Mouse (Mus musculus) liver, adult 2 months (tissue): ENCODE data around the gene Defa28. TPM values are rescaled to one million over a fixed set of nuclear protein-coding genes. Genes with fewer than 3 reads are reported as not detected.
"Not testable (repeated sequence)": the region's sequence is repeated elsewhere in the genome, so short reads cannot be mapped to it uniquely, and the experiment has no call there.

ENCODE experiments used
- DNase-seq: peaks from one replicate; pipeline ENCODE4 v3.0.0-alpha.2; 2011; ENCODE audit warnings: low read depth, low spot score; ENCODE audit errors: extremely low read depth
- H3K27ac ChIP-seq: fragments of 200-500 bp; replicated peaks from 2 replicates; pipeline ENCODE4 v1.5.1; 2012; ENCODE audit warnings: low read depth, mild to moderate bottlenecking, control low read depth, inconsistent platforms, low read length; ENCODE audit not compliant: insufficient read depth
- H3K27me3 ChIP-seq: fragments of 200-500 bp; 2 replicates; pipeline ENCODE4 v1.6.1; 2012; ENCODE audit warnings: mild to moderate bottlenecking, moderate library complexity, low read length, inconsistent platforms; ENCODE audit not compliant: control insufficient read depth, insufficient read depth
- H3K36me3 ChIP-seq: fragments of 200-500 bp; 2 replicates; pipeline ENCODE4 v1.6.1; 2012; ENCODE audit warnings: low read length, inconsistent platforms; ENCODE audit not compliant: control insufficient read depth, insufficient read depth
- H3K4me1 ChIP-seq: fragments of 200-500 bp; 2 replicates; pipeline ENCODE4 v1.6.1; 2011; ENCODE audit warnings: low read length; ENCODE audit not compliant: control insufficient read depth, insufficient read depth
- H3K4me3 ChIP-seq: fragments of 200-500 bp; 2 replicates; pipeline ENCODE4 v1.5.1; 2011; ENCODE audit warnings: low read depth, mild to moderate bottlenecking, control low read depth, low read length, moderate library complexity; ENCODE audit not compliant: insufficient read depth
- H3K79me2 ChIP-seq: fragments of 200-500 bp; 2 replicates; pipeline ENCODE4 v1.6.1; 2012; ENCODE audit warnings: inconsistent platforms, mild to moderate bottlenecking, low read length, moderate library complexity; ENCODE audit not compliant: control insufficient read depth, insufficient read depth
- H3K9ac ChIP-seq: fragments of 200-500 bp; 2 replicates; pipeline ENCODE4 v1.6.1; 2012; ENCODE audit warnings: low read depth, mild to moderate bottlenecking, control low read depth, inconsistent platforms, low read length
- WGBS: fragments of 180-500 bp; shearing (Covaris S2); methylation state at CpG from one replicate; pipeline ENCODE4 v1.1.7; 2018; 5-methylcytosine and 5-hydroxymethylcytosine counted together
- polyA plus RNA-seq: library from polyadenylated mRNA; depleted of rRNA; stranded (reverse); fragments of >200 nt; gene quantifications from 2 replicates; pipeline ENCODE4 v1.2.3, GENCODE M21; 2012; rRNA removed
- total RNA-seq: library from RNA; depleted of rRNA; stranded (reverse); fragments of >200 nt; gene quantifications from 2 replicates; pipeline ENCODE4 v1.2.3, GENCODE M21; 2014; rRNA removed

Defa28 gene
- total RNA-seq (not detected in 2 replicates), polyA plus RNA-seq (not detected in 2 replicates)

DNA sequence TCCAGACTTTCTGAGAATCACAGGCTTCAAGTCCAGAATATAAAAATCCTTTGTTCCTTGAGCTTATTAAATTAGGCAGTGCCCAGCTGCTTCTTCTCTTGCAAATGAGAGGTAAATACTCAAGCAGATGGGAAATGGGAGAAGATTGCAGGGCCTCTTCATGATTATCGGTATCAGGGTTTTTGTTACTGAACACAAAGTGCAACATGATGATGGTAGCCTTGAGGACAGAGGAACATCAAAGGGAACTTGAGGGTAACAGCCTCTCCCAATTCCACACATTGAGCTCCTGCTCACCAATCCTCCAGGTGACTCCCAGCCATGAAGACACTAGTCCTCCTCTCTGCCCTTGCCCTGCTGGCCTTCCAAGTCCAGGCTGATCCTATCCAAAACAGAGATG is at the start of gene Defa28:
Gene Defa28, plus strand, starts transcription at position 301 of the 400 bp plus-strand sequence.
- H3K27ac ChIP-seq, H3K9ac ChIP-seq, H3K79me2 ChIP-seq, DNase-seq, H3K4me1 ChIP-seq, H3K4me3 ChIP-seq, H3K36me3 ChIP-seq, H3K27me3 ChIP-seq: not testable (repeated sequence)
- WGBS = no CpG with 5 or more reads among the region's 1 CpGs

DNA sequence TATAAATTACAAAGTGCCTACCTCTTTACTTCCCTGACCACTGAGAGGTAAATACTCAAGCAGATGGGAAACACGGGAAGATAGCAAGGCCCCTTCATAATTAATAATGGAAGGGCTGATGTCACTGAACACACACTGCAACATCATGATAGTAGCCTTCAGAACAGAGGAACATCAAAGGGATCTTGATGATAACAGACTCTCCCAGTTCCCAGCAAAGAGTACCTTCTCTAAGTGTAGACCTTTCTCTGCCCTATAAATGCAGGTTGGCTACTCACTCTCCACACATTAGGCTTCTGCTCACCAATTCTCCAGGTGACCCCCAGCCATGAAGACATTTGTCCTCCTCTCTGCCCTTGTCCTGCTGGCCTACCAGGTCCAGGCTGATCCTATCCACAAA is 17.7 kb upstream of the Defa28 start, which contains the start of gene Defa37:
Gene Defa37, plus strand, starts transcription at position 301 of the 400 bp plus-strand sequence.
- not testable (repeated sequence) for DNase-seq, H3K4me1 ChIP-seq, H3K79me2 ChIP-seq, H3K36me3 ChIP-seq, H3K9ac ChIP-seq, H3K27ac ChIP-seq, H3K4me3 ChIP-seq, H3K27me3 ChIP-seq
- no CpG with 5 or more reads among the region's 1 CpGs for WGBS

DNA sequence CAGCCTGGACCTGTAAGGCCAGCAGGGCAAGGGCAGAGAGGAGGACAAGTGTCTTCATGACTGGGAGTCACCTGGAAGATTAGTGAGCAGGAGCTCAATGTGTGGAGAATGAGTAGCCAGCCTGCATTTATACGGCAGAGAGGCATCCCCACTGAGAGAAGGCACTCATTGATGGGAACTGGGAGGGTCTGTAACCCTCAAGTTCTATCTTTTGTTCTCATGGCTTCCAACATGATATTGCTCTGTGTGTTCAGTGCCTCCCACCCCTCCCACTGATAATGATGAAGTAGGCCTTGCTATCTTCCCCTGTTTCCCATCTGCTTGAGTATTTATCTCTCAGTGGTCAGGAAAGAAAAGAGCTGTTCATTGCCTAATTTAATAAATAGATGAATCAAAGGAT is 11.6 kb downstream of the Defa28 start, which contains the start of gene Gm7861:
Gene Gm7861, minus strand, starts transcription at position 101 of the 400 bp plus-strand sequence.
- not testable (repeated sequence) for H3K4me3 ChIP-seq, H3K79me2 ChIP-seq, DNase-seq, H3K9ac ChIP-seq, H3K36me3 ChIP-seq, H3K27ac ChIP-seq, H3K4me1 ChIP-seq, H3K27me3 ChIP-seq
- WGBS = no CpG with 5 or more reads among the region's 1 CpGs

DNA sequence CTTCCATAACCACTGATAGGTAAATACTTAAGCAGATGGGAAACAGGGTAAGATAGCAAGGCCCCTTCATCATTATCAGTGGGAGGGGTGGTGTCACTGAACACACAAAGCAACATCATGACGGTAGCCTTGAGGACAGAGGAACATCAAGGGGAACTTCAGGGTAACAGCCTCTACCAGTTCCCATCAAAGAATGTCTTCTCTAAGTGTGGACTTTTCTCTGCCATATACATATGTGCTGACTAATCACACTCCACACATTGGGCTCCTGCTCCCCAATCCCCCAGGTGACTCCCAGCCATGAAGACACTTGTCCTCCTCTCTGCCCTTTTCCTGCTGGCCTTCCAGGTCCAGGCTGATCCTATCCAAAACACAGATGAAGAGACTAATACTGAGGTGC is 35.1 kb downstream of the Defa28 start, which contains the start of gene Defa26:
Gene Defa26, plus strand, starts transcription at position 301 of the 400 bp plus-strand sequence.
- H3K27me3 ChIP-seq, H3K4me1 ChIP-seq, H3K36me3 ChIP-seq, H3K27ac ChIP-seq, H3K9ac ChIP-seq, H3K4me3 ChIP-seq, DNase-seq, H3K79me2 ChIP-seq: not testable (repeated sequence)
- WGBS = 90% methylated on average over 1 of the region's 1 CpGs

Other genes with a start within 250 kb of the Defa28 start
- gene Defa2, start 204.5 kb upstream of the Defa28 start, total RNA-seq = not detected in 2 replicates
- gene Defa2, start 204.5 kb upstream of the Defa28 start, polyA plus RNA-seq = not detected in 2 replicates
- gene Defa33, start 191.2 kb upstream of the Defa28 start, total RNA-seq = not detected in 2 replicates
- not detected in 2 replicates for gene Defa33, start 191.2 kb upstream of the Defa28 start, polyA plus RNA-seq
- not detected in 2 replicates for gene Defa36, start 155.6 kb upstream of the Defa28 start, total RNA-seq
- gene Defa36, start 155.6 kb upstream of the Defa28 start, polyA plus RNA-seq = not detected in 2 replicates
- not detected in 2 replicates for gene Gm7849, start 126.4 kb upstream of the Defa28 start, total RNA-seq
- gene Gm7849, start 126.4 kb upstream of the Defa28 start, polyA plus RNA-seq = not detected in 2 replicates
- gene Defa20, start 73.7 kb upstream of the Defa28 start, total RNA-seq = not detected in 2 replicates
- not detected in 2 replicates for gene Defa20, start 73.7 kb upstream of the Defa28 start, polyA plus RNA-seq
- not detected in 2 replicates for gene Defa32, start 54.0 kb upstream of the Defa28 start, total RNA-seq
- gene Defa32, start 54.0 kb upstream of the Defa28 start, polyA plus RNA-seq = not detected in 2 replicates
- gene Defa37, start 17.6 kb upstream of the Defa28 start, total RNA-seq = not detected in 2 replicates
- not detected in 2 replicates for gene Defa37, start 17.6 kb upstream of the Defa28 start, polyA plus RNA-seq
- not detected in 2 replicates for gene Gm7861, start 11.5 kb downstream of the Defa28 start, total RNA-seq
- gene Gm7861, start 11.5 kb downstream of the Defa28 start, polyA plus RNA-seq = not detected in 2 replicates
- not detected in 2 replicates for gene Defa26, start 35.2 kb downstream of the Defa28 start, total RNA-seq
- not detected in 2 replicates for gene Defa26, start 35.2 kb downstream of the Defa28 start, polyA plus RNA-seq
- not detected in 2 replicates for gene Defa17, start 72.8 kb downstream of the Defa28 start, total RNA-seq
- gene Defa17, start 72.8 kb downstream of the Defa28 start, polyA plus RNA-seq = not detected in 2 replicates
- not detected in 2 replicates for gene Defa34, start 82.8 kb downstream of the Defa28 start, total RNA-seq
- not detected in 2 replicates for gene Defa34, start 82.8 kb downstream of the Defa28 start, polyA plus RNA-seq
- not detected in 2 replicates for gene AY761184, start 120.6 kb downstream of the Defa28 start, total RNA-seq
- not detected in 2 replicates for gene AY761184, start 120.6 kb downstream of the Defa28 start, polyA plus RNA-seq
- gene Defa24, start 151.5 kb downstream of the Defa28 start, total RNA-seq = not detected in 2 replicates
- gene Defa24, start 151.5 kb downstream of the Defa28 start, polyA plus RNA-seq = not detected in 2 replicates
- gene Defb50, start 240.5 kb downstream of the Defa28 start, total RNA-seq = not detected in 2 replicates
- gene Defb50, start 240.5 kb downstream of the Defa28 start, polyA plus RNA-seq = not detected in 2 replicates